Mouse (Mus musculus): ENCODE results near the gene Plpp4.

Gene Plpp4

GRCm38 (mm10) chr7:129301622-129302021, 44.8 kb downstream of the Plpp4 start:
- DNase-seq (ENCODE audit: low read depth), result no peak

- no peak for DNase-seq (ENCODE audit: low read depth)
Measured at GRCm38 (mm10) chr7:129303356-129303755, 46.5 kb downstream of the Plpp4 start.

GRCm38 (mm10) chr7:129307042-129307825, 50.4 kb downstream of the Plpp4 start:
- DNase-seq (ENCODE audit: low read depth), result no peak

- no peak for DNase-seq (ENCODE audit: low read depth)
Measured at GRCm38 (mm10) chr7:129308661-129309060, 51.8 kb downstream of the Plpp4 start.

- no peak for DNase-seq (ENCODE audit: low read depth)
Measured at GRCm38 (mm10) chr7:129312521-129312920, 55.7 kb downstream of the Plpp4 start.

- DNase-seq (ENCODE audit: low read depth), result no peak
Measured at GRCm38 (mm10) chr7:129313969-129314368, 57.1 kb downstream of the Plpp4 start.

- DNase-seq (ENCODE audit: low read depth), result no peak
Measured at GRCm38 (mm10) chr7:129340096-129340495, 83.3 kb downstream of the Plpp4 start.

GRCm38 (mm10) chr7:129355561-129355960, 98.7 kb downstream of the Plpp4 start:
- no peak for DNase-seq (ENCODE audit: low read depth)

- DNase-seq (ENCODE audit: low read depth), result no peak
Measured at GRCm38 (mm10) chr7:129375306-129375705, 118.5 kb downstream of the Plpp4 start.

- no peak for DNase-seq (ENCODE audit: low read depth)
Measured at GRCm38 (mm10) chr7:129385149-129385548, 128.3 kb downstream of the Plpp4 start.

- no peak for DNase-seq (ENCODE audit: low read depth)
Measured at GRCm38 (mm10) chr7:129392835-129393489, 136.1 kb downstream of the Plpp4 start.

- DNase-seq (ENCODE audit: low read depth), result no peak
Measured at GRCm38 (mm10) chr7:129396561-129396960, 139.7 kb downstream of the Plpp4 start.

- no peak for DNase-seq (ENCODE audit: low read depth)
Measured at GRCm38 (mm10) chr7:129399071-129399470, 142.2 kb downstream of the Plpp4 start.

GRCm38 (mm10) chr7:129402695-129403364, 146.0 kb downstream of the Plpp4 start:
- DNase-seq (ENCODE audit: low read depth), result no peak

GRCm38 (mm10) chr7:129406069-129406468, 149.2 kb downstream of the Plpp4 start:
- no peak for DNase-seq (ENCODE audit: low read depth)

GRCm38 (mm10) chr7:129412695-129413094, 155.9 kb downstream of the Plpp4 start:
- DNase-seq (ENCODE audit: low read depth), result no peak

GRCm38 (mm10) chr7:129415179-129415578, 158.3 kb downstream of the Plpp4 start:
- DNase-seq (ENCODE audit: low read depth), result no peak

GRCm38 (mm10) chr7:129421181-129421580, 164.3 kb downstream of the Plpp4 start:
- DNase-seq (ENCODE audit: low read depth), result no peak

GRCm38 (mm10) chr7:129425554-129425953, 168.7 kb downstream of the Plpp4 start:
- DNase-seq (ENCODE audit: low read depth), result peak; percentile 5

GRCm38 (mm10) chr7:129428794-129429193, 172.0 kb downstream of the Plpp4 start:
- DNase-seq (ENCODE audit: low read depth), result no peak

- no peak for DNase-seq (ENCODE audit: low read depth)
Measured at GRCm38 (mm10) chr7:129429903-129430302, 173.1 kb downstream of the Plpp4 start.
